Mouse (Mus musculus) left cerebral cortex, postnatal 25 days (tissue): ENCODE measurements around the gene Tgtp2. TPM values are rescaled to one million over a fixed set of nuclear protein-coding genes. Genes with fewer than 3 reads are reported as not detected.

Source experiments
- total RNA-seq, 2 experiments: library from RNA; stranded (reverse); gene quantifications; 2 replicates each; pipeline ENCODE4 v1.2.3; 2021

Tgtp2 gene
- total RNA-seq, 2 experiments from 2014 or later = 0.21 TPM; not detected in 1

Other genes with a start within 250 kb of the Tgtp2 start
- 10 to 100 TPM; 62.6 to 67.1 TPM for gene Trim41, start 246.9 kb downstream of the Tgtp2 start, total RNA-seq
- gene Trim7, start 238.1 kb downstream of the Tgtp2 start, total RNA-seq = 1 to 10 TPM; 1.4 to 2.2 TPM
- 1 to 10 TPM in 1 of 2 experiments, under 1 TPM in 1; 0.99 to 1.5 TPM for gene Gm12184, start 237.6 kb downstream of the Tgtp2 start, total RNA-seq
- gene Irgm1, start 192.5 kb downstream of the Tgtp2 start, total RNA-seq = 1 to 10 TPM; 4.6 to 5.0 TPM
- under 1 TPM; 0.34 to 0.39 TPM for gene Gm5431, start 162.0 kb downstream of the Tgtp2 start, total RNA-seq
- gene Psme2b, start 118.0 kb downstream of the Tgtp2 start, total RNA-seq = under 1 TPM; 0.48 to 0.69 TPM
- gene Olfr56, start 85.3 kb downstream of the Tgtp2 start, total RNA-seq = not detected
- gene 9930111J21Rik1, start 84.8 kb downstream of the Tgtp2 start, total RNA-seq = under 1 TPM; 0.73 to 0.82 TPM
- under 1 TPM; 0.09 to 0.11 TPM for gene Gm12185, start 72.0 kb downstream of the Tgtp2 start, total RNA-seq
- gene Tgtp1, start 70.0 kb downstream of the Tgtp2 start, total RNA-seq = under 1 TPM in 1 of 2 experiments, not detected in 1; 0.50 TPM
- 1 to 10 TPM in 1 of 2 experiments, under 1 TPM in 1; 0.89 to 1.4 TPM for gene 9930111J21Rik2, start 13.0 kb downstream of the Tgtp2 start, total RNA-seq
- under 1 TPM; 0.34 to 0.78 TPM for gene Ifi47, start 12.4 kb upstream of the Tgtp2 start, total RNA-seq
- gene Olfr1396, start 50.7 kb upstream of the Tgtp2 start, total RNA-seq = not detected
- gene Olfr1395, start 78.1 kb upstream of the Tgtp2 start, total RNA-seq = not detected
- gene Olfr1394, start 90.2 kb upstream of the Tgtp2 start, total RNA-seq = not detected
- under 1 TPM in 1 of 2 experiments, not detected in 1; 0.07 TPM for gene Btnl9, start 123.0 kb upstream of the Tgtp2 start, total RNA-seq
- gene Zfp62, start 139.1 kb upstream of the Tgtp2 start, total RNA-seq = 10 to 100 TPM; 51.8 to 58.5 TPM
- gene Mgat1, start 180.0 kb upstream of the Tgtp2 start, total RNA-seq = 10 to 100 TPM; 69.0 to 79.2 TPM
- under 1 TPM; 0.23 to 0.34 TPM for gene Olfr1393, start 214.1 kb upstream of the Tgtp2 start, total RNA-seq
- under 1 TPM in 1 of 2 experiments, not detected in 1; 0.14 TPM for gene Olfr1392, start 221.1 kb upstream of the Tgtp2 start, total RNA-seq
- gene Olfr10, start 240.5 kb upstream of the Tgtp2 start, total RNA-seq = not detected